Mouse (Mus musculus) liver, adult (tissue): ENCODE results near the gene Adcy5.

Source experiments
- GATA4 ChIP-seq: IDR thresholded peaks from 2 replicates; pipeline ENCODE4 v1.6.1; 2014; ENCODE audit warnings: mild to moderate bottlenecking, low read length; ENCODE audit not compliant: insufficient replicate concordance

The Adcy5 gene

DNA sequence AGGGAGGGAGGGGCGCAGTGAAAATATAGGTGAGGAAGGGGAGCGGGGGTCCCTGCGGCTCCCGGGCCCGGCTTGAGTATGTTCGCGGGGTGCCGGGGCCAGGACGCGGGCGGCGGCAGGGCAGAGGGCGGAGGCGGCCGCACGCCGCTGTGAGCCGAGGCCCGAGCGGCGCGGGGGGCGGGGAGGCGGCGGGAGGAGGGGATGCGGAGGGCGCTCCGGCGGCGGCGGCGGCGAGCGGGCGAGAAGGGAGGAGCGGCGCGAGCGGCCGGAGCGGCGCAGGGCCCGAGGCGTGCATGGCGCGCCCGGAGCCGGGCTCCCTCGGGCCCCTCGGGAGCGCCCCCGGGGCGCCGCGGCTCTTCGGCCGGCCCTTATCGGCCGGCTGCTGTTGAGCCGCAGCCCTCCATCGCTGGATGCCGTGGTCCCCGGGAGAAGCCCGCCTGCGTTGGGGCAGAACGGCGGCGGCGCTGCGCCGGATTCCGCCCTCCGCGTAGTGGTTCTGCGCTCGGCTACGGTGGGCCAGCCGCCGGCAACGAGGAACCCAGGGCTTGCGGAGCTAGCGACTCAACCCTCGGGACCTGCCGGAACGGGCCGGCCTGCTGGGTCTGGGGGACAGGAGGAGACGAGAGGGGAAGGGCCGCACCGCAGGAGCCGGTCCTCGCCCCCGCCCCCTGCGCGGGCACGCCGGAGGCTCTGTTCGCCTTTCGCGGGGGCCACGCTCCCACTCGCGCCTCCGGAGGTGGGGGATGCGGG is at the start of gene Adcy5:
TSS of gene Adcy5 (plus strand) at position 237 of the 750 bp plus-strand sequence.
- no peak for TF ChIP-seq GATA4

DNA sequence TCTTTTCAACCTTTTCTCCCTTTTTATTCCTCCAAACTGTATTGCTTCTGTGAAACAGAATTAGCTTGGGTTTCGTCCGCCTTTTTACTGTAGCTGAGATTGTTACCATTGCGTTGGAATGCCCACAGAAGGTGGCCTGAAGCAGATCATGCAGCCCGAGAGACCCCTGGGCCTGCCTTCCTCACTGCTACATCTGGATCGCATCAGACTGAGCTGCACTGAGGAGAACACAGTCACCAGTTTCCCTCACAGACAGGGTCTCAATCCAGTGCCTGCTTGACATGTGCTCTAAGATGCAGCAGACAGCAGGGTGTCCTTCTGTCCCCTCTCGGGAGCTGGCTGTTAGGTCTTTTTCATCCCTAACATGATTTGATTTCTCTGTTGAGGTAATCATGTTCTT is 46.7 kb upstream of the Adcy5 start:
- no peak for TF ChIP-seq GATA4

DNA sequence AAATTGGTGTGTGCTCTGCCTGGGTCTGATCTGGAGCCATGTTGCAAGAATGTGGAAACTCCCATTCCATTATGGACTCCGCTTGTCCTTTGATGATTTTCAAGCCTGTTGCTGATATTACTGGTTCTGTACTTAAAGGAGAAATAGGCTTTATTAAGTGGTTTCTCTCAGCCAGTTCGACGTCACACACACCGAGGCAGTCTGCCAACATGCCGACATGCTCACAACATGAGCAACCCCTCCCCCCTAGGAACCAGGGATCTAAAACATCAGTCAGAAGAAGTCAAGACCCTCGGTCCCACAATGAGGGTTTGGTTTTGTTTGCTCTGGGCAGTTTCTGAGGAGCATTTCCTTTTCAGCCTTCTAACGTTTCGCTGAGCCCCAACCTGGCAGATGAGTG is 45.5 kb upstream of the Adcy5 start:
- TF ChIP-seq GATA4 = no peak

DNA sequence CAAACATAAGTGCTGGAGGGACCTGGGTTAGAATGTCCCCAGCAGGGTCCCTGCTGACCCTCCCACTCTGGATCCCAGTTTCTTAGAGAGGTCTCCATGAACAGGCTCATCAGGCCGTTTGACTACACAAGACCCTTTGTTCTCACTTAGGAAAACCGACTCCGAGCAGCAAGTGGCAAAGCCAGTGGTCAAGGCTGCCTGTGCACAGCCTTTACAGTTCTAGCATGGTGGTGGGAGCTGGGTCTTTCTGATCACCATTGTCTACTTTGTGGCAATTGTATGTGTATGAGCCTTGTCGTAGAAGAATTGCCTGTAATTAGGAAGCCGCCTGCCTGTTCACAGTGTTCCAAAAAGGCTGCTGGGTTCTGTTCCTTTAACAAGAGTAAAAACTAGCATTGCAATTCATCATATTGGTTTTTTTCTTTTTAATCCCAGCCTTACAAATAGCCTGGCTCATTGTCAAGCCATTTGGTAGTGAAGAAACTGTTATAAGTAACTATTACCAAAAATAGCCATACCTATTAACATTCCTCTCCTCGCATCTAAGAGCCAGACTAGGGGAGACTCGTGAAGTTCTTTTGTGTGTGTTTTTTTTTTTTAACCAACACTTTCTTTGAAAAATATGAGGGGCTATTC is 44.9 kb upstream of the Adcy5 start:
- TF ChIP-seq GATA4 = no peak

DNA sequence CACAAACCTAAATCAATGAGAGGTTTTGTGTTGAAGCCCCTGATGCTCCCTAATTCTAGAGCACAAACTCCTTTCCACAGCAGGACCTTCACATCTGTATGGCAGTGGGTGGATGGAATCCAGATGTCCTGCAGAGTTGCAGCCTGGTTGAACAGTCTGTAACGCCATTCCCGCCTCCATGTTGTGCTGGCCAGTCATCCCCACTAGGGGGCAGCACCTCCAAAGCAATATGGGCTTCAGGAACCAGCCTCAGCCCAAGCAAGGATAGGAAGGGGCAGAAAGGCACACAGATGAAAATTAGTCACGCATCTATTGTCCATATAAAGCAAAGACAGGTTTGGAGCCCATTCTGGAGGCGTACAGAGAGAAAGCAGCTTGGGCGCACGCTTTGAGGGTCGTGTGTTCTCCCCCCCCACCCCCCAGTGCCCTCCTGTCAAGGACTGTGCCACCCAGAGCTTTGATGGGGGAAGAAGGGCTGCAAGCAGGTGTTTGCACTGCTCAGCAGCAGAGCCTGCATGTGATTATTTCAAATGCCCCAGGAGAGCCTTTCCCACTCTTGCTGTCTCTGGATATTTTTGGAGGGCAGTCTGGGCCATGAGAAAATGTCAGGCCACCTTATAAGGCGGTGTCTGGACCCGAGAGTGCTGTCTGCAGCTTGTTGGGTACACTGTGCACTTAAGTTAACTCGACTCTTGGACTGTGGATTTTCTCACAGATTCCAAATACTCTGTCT is 44.1 kb upstream of the Adcy5 start:
- no peak for TF ChIP-seq GATA4

DNA sequence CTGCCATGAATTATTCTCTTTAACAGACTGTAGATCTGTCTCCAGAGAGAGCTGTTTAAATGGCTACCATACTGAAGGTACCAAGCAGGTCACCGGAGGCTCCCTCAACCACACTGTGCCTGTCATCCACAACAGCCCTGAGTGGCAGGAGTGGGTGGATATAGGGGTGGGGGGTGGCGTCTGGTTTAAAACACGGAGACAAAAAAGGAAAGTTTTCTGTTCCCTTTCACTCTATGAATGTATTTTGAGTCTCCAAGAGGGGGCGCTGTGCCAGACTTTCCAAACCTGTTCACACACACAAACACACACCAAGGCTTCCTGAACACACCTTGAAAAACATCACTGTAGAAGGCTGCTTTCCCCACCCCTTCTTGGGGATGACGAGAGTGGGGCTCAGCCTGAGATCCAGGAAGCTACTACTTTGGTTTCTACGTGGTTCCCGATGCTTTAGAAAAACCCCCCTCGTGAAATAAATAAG is 43.5 kb upstream of the Adcy5 start:
- no peak for TF ChIP-seq GATA4

DNA sequence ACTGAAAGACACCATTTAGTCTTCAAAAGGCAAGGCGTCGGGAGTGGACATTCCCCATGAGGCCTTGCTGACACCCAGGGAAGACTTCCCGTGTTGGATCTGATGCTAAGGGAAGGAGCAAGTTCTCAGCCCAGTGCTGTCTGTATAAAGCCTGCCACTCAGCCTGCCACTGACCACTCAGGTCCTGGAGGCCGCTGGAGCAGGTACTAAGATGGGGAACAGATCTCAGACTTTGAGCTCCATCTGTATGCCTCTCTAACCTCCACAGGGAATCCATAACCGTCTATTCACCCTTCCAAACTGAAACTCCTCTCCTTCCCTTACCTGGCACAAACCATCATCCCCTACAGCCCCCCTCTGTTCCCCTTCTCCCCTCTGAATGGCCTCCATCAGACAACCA is 41.2 kb upstream of the Adcy5 start:
- TF ChIP-seq GATA4 = no peak

DNA sequence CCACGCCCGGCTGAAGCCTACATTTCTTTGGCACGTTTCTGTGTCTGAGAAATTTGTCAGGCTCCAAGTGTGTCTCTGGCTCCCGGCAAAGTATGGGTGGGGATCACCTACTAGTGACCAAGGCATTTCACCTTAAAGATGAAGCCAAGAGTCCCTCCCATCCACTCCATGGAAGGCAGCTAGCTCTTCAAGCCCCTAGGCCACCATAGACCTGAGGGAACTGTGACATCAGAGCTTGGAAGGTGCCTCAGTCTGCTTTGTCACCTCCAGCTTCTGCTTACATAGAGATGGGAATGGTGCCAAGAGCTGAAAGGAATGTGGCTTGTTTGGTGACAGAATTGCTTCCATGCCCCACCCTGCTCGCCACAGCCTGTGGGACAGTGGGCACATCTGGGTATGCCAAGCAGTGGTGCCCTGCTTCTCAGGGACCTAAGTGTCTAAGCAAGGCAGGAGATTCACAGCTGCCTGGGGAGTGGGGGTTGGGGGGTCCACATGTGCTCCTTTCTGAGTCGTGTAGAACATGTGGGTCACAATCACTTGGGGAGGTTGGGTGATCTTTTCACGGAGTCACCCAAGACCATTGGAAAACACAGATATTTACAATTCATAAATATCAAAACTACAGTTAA is 38.2 kb upstream of the Adcy5 start:
- TF ChIP-seq GATA4 = no peak

DNA sequence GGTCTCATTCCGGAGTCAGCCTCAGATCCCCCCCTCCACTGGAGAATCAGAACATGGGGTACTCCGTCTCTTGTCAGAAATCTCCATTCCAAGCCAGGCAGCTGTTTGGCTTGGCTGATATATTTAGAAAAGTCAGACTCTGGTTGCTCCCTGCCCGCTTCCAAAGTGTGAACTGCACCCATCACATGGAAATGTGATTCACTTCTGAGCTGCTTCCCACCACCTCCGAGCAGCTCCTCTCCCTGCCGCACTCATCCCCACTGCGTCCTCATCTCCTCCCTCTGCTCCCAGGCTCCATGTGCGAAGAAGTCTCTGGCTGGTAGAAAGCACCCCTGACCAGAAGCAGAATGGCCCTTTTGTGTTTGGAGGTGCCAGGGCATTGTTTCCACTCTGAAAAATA is 37.2 kb upstream of the Adcy5 start:
- TF ChIP-seq GATA4 = no peak

DNA sequence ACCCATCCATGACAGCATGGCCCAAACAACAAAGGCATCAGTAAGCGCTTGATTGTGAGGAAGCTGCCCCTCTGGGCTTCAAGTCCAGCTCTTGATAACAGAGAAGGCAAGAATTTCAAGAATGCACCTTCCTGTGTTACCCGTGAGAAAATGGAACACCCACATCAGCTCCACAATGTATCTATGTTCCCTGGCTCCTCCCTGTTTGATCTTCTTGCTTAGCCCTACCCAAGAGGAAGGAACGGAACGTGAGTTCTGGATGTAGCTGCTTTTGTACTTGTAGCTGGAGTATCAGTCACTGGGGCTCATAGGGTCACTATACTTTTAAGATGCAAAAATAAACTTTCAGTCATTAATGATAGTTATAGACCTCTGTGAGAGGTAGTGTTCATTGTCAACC is 34.1 kb upstream of the Adcy5 start:
- no peak for TF ChIP-seq GATA4

DNA sequence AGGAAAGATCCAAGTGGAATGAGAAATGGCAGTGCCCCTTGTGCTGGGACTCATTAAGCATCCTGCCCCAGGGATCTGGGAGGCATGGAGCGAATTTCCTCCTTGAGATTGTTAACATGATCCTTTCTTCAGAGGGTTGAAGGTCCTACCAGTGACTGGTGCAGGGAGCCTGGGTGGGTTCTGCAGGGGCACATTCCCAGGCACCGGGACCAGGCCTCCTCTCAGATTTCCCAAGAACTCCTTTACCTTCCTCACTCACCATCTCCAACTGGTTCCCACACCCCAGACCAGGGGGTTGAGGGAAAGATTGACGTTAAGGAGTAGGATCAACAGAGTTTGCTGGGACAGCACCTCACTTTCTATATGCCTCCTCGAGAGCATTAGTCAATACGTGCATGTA is 27.4 kb upstream of the Adcy5 start:
- TF ChIP-seq GATA4 = no peak

DNA sequence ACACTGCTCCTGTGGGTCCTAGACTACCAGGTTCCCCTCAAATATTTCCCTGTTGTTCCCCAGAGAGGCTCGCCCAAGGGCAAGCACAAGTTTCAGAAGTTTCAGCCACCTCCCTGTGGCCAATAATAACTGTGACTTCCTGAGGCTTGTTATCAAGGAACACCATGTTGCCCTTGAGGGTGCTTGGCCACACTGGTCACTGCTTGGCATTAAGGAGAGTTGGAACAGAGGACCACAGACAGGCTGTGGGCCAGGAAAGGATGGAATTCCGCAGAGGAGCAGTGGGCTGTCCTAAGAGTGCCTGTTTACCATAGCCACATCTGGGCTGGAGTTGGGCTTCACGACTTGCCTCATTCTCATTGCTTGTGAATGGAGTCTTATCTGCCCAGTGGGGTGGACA is 24.5 kb upstream of the Adcy5 start:
- no peak for TF ChIP-seq GATA4

DNA sequence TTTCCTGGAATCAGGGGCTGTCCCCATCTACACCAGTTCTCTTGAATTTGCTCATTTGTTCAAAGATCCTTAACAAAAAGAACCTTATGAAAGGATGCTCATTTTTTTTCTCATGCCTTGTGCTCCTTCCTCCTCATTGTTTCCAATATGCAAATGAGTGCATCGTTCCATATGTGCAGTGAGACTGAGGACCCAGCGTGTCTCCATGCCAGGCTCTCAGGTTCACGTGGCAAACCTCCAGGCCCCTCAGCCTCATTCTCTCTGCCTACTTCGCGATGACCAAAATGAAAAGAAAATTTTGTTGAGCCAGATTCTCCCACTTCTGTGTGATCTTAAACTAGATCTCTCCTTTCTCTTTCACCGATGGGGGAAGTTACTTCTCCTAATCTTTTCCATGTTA is 15.3 kb upstream of the Adcy5 start:
- TF ChIP-seq GATA4 = no peak

DNA sequence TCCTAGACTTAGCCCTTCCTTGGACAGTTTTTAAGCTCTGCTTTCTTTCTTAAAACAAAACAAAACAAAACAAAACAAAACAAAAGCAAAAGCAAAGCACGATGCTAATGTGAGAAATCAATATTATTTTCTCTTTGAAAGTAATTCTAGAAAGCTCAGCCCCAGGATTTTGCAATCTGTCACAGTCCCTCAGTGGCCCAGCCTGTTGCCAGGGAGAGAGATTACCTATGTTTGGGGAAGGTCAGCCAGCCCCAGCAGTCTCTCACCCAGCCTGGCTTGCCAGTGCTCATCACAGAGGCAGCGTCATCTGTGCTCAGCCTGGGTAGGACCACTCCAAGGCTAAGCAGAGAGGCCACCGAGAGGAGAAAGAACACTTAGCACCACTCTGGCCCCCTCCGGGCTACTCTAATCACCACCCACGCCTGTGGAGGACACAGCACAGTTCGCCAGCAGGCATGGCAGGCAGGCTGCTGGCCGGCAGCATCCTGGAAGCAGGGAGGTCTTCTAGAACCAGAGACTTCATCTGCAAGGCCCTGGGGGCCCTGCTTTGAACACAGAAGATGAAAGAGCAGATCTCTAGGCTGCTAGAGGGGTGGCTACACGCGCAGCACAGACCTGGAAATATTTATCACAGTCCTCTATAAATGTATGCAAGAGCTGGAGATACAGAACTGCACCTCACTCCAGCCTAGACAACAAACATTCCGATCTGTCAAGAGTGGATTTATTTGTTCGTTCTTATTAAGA is 14.6 kb upstream of the Adcy5 start:
- TF ChIP-seq GATA4 = no peak

DNA sequence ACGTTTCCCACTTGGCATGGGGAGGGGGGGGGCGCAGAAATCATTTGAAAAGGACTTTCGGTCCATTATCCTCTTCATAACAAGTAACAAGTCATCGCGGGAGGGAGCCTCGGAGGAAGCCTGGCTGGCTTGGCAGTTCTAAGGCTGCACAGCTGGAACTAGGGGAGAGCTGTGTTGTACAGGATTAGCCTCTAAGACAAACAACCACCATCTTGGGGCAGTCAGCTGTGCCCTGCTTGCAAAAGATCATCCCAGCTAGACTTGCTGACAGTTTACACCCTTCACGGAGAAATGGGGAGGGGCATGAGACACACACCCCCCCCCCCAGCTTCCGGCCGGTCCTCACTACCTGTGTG is 14.1 kb upstream of the Adcy5 start:
- TF ChIP-seq GATA4 = no peak
